Mouse (Mus musculus) splenic B cell, adult 2 months (primary cell): Measurements from ENCODE around the gene Plcd3.

Experiments
- DNase-seq: peaks from one replicate; pipeline ENCODE4 v3.0.0-alpha.2; 2011; ENCODE audit warnings: low read depth, low spot score
- H3K27me3 ChIP-seq: 2 replicates; pipeline ENCODE4 v1.6.1; 2012; ENCODE audit warnings: mild to moderate bottlenecking, low read length, moderate library complexity, mixed read lengths; ENCODE audit not compliant: control insufficient read depth, poor library complexity, insufficient read depth, severe bottlenecking
- H3K36me3 ChIP-seq: 2 replicates; pipeline ENCODE4 v1.6.1; 2012; ENCODE audit warnings: mild to moderate bottlenecking, low read length, moderate library complexity, mixed read lengths; ENCODE audit not compliant: control insufficient read depth, poor library complexity, insufficient read depth, severe bottlenecking

The Plcd3 gene

GRCm38 (mm10) chr11:103068884-103069283, 32.6 kb downstream of the Plcd3 start:
- Histone ChIP-seq H3K36me3 (peaks cover 11% of the 10 kb centered on the region), H3K27me3 (no peaks in the 10 kb centered on the region)
- DNase-seq: no peak

- Histone ChIP-seq H3K36me3 (peaks cover 14% of the 10 kb centered on the region), H3K27me3 (no peaks in the 10 kb centered on the region)
- no peak for DNase-seq
Measured at GRCm38 (mm10) chr11:103068272-103068671, 33.2 kb downstream of the Plcd3 start.

GRCm38 (mm10) chr11:103067457-103068001, 33.9 kb downstream of the Plcd3 start:
- DNase-seq: no peak
- Histone ChIP-seq H3K36me3 (peaks cover 18% of the 10 kb centered on the region), H3K27me3 (no peaks in the 10 kb centered on the region)

GRCm38 (mm10) chr11:103067051-103067361, 34.5 kb downstream of the Plcd3 start:
- no peak for DNase-seq
- no peaks in the 10 kb centered on the region for H3K27me3 ChIP-seq
- H3K36me3 ChIP-seq: peaks cover 20% of the 10 kb centered on the region

- DNase-seq: no peak
- no peaks in the 10 kb centered on the region for H3K27me3 ChIP-seq
Measured at GRCm38 (mm10) chr11:103066191-103067050, 35.0 kb downstream of the Plcd3 start.

GRCm38 (mm10) chr11:103058499-103059085, 42.9 kb downstream of the Plcd3 start:
- Histone ChIP-seq H3K36me3 (peaks cover 30% of the 10 kb centered on the region), H3K27me3 (no peaks in the 10 kb centered on the region)
- no peak for DNase-seq

More at GRCm38 (mm10) chr11:103066191-103067050, 35.0 kb downstream of the Plcd3 start:
- H3K36me3 ChIP-seq: peaks cover 20% of the 10 kb centered on the region

- Histone ChIP-seq H3K36me3 (peaks cover 25% of the 10 kb centered on the region), H3K27me3 (no peaks in the 10 kb centered on the region)
- no peak for DNase-seq
Measured at GRCm38 (mm10) chr11:103056636-103057035, 44.8 kb downstream of the Plcd3 start.

- Histone ChIP-seq H3K27me3 (no peaks in the 10 kb centered on the region), H3K36me3 (peaks cover 21% of the 10 kb centered on the region)
- DNase-seq: peak; percentile 85
Measured at GRCm38 (mm10) chr11:103054798-103055197, 46.7 kb downstream of the Plcd3 start.

GRCm38 (mm10) chr11:103053191-103054076, 48.0 kb downstream of the Plcd3 start:
- H3K36me3 ChIP-seq: peaks cover 19% of the 10 kb centered on the region
- DNase-seq: no peak

GRCm38 (mm10) chr11:103052078-103052477, 49.4 kb downstream of the Plcd3 start:
- Histone ChIP-seq H3K27me3 (no peaks in the 10 kb centered on the region), H3K36me3 (peaks cover 13% of the 10 kb centered on the region)
- no peak for DNase-seq

More at GRCm38 (mm10) chr11:103053191-103054076, 48.0 kb downstream of the Plcd3 start:
- H3K27me3 ChIP-seq: no peaks in the 10 kb centered on the region

GRCm38 (mm10) chr11:103051249-103051691, 50.2 kb downstream of the Plcd3 start:
- no peaks in the 10 kb centered on the region for H3K27me3 ChIP-seq
- H3K36me3 ChIP-seq: peaks cover 16% of the 10 kb centered on the region
- DNase-seq: no peak

- Histone ChIP-seq H3K36me3 (peaks cover 15% of the 10 kb centered on the region), H3K27me3 (no peaks in the 10 kb centered on the region)
- no peak for DNase-seq
Measured at GRCm38 (mm10) chr11:103050153-103050552, 51.3 kb downstream of the Plcd3 start.

GRCm38 (mm10) chr11:103049611-103050010, 51.8 kb downstream of the Plcd3 start:
- Histone ChIP-seq H3K36me3 (peaks cover 18% of the 10 kb centered on the region), H3K27me3 (no peaks in the 10 kb centered on the region)
- no peak for DNase-seq

GRCm38 (mm10) chr11:103046286-103046685, 55.2 kb downstream of the Plcd3 start:
- no peaks in the 10 kb centered on the region for H3K27me3 ChIP-seq
- DNase-seq: no peak
- H3K36me3 ChIP-seq: peaks cover 14% of the 10 kb centered on the region
